Mouse (Mus musculus): ENCODE data around the gene Fhod1.
A peak's percentile ranks its signal among the peaks of the same experiment; 100 is the strongest.

Fhod1 gene

GRCm38 (mm10) chr8:105347428-105348221, at the start of gene Fhod1:
TSS of gene Fhod1 (minus strand) at chr8:105347953.
- peak; percentile 97 for DNase-seq

GRCm38 (mm10) chr8:105393915-105394314, 46.2 kb upstream of the Fhod1 start:
- DNase-seq = no peak

- no peak for DNase-seq
Observed at GRCm38 (mm10) chr8:105393089-105393787, 45.5 kb upstream of the Fhod1 start.

- DNase-seq = no peak
Observed at GRCm38 (mm10) chr8:105389096-105389495, 41.3 kb upstream of the Fhod1 start.

- peak; percentile 60 for DNase-seq
Observed at GRCm38 (mm10) chr8:105387151-105387550, 39.4 kb upstream of the Fhod1 start.

- no peak for DNase-seq
Observed at GRCm38 (mm10) chr8:105384070-105384469, 36.3 kb upstream of the Fhod1 start.

GRCm38 (mm10) chr8:105380308-105380707, 32.6 kb upstream of the Fhod1 start:
- DNase-seq = no peak

- DNase-seq = peak; percentile 65
Observed at GRCm38 (mm10) chr8:105378673-105379072, 30.9 kb upstream of the Fhod1 start.

GRCm38 (mm10) chr8:105374513-105374966, 26.8 kb upstream of the Fhod1 start:
- DNase-seq = no peak

- DNase-seq = no peak
Observed at GRCm38 (mm10) chr8:105373032-105373431, 25.3 kb upstream of the Fhod1 start, which contains the start of gene Plekhg4. TSS of gene Plekhg4 (plus strand) at chr8:105373274.

- DNase-seq = no peak
Observed at GRCm38 (mm10) chr8:105372473-105372872, 24.7 kb upstream of the Fhod1 start.

GRCm38 (mm10) chr8:105367107-105367506, 19.4 kb upstream of the Fhod1 start:
- DNase-seq = no peak

- DNase-seq = peak; percentile 43
Observed at GRCm38 (mm10) chr8:105361751-105362702, 14.3 kb upstream of the Fhod1 start.

GRCm38 (mm10) chr8:105359646-105360045, 11.9 kb upstream of the Fhod1 start:
- no peak for DNase-seq

GRCm38 (mm10) chr8:105359208-105359607, 11.5 kb upstream of the Fhod1 start:
- no peak for DNase-seq

- no peak for DNase-seq
Observed at GRCm38 (mm10) chr8:105356681-105357080, 8.9 kb upstream of the Fhod1 start.

- DNase-seq = peak; percentile 65
Observed at GRCm38 (mm10) chr8:105355179-105356024, 7.6 kb upstream of the Fhod1 start.

- DNase-seq = no peak
Observed at GRCm38 (mm10) chr8:105354549-105354948, 6.8 kb upstream of the Fhod1 start.

- DNase-seq = no peak
Observed at GRCm38 (mm10) chr8:105353583-105354135, 5.9 kb upstream of the Fhod1 start.

- DNase-seq = no peak
Observed at GRCm38 (mm10) chr8:105350186-105350585, 2.4 kb upstream of the Fhod1 start.

- DNase-seq = no peak
Observed at GRCm38 (mm10) chr8:105349096-105349771, 1.5 kb upstream of the Fhod1 start.
